Mouse (Mus musculus) hindbrain, embryonic 12.5 days (tissue): ENCODE data around the gene Tmem204. TPM values are rescaled to one million over a fixed set of nuclear protein-coding genes. Genes with fewer than 3 reads are reported as not detected.

ENCODE experiments used
- ATAC-seq: fragments of 200-750 bp; cut with Nextera tagmentation; 2 replicates; pipeline ENCODE4 v1.8.0; 2017; ENCODE audit warnings: moderate TSS enrichment; ENCODE audit not compliant: low FRiP score
- H3K27ac ChIP-seq: fragments of 300-500 bp; sonication (generic); 2 replicates; pipeline ENCODE4 v1.5.1; 2016; ENCODE audit warnings: mild to moderate bottlenecking
- H3K27me3 ChIP-seq: fragments of 300-500 bp; sonication (generic); 2 replicates; pipeline ENCODE4 v1.6.1; 2016; ENCODE audit warnings: mild to moderate bottlenecking
- H3K36me3 ChIP-seq: fragments of 300-500 bp; sonication (generic); 2 replicates; pipeline ENCODE4 v1.6.1; 2016; ENCODE audit warnings: mild to moderate bottlenecking
- H3K4me1 ChIP-seq: fragments of 300-500 bp; sonication (generic); 2 replicates; pipeline ENCODE4 v1.6.1; 2016
- H3K4me2 ChIP-seq: fragments of 300-500 bp; sonication (generic); replicated peaks from 2 replicates; pipeline ENCODE4 v1.6.1; 2016; ENCODE audit warnings: mild to moderate bottlenecking
- H3K4me3 ChIP-seq: fragments of 300-500 bp; sonication (generic); 2 replicates; pipeline ENCODE4 v1.5.1; 2016; ENCODE audit warnings: mild to moderate bottlenecking
- H3K9ac ChIP-seq: fragments of 300-500 bp; sonication (generic); 2 replicates; pipeline ENCODE4 v1.6.1; 2016; ENCODE audit warnings: mild to moderate bottlenecking, moderate library complexity
- H3K9me3 ChIP-seq: fragments of 300-500 bp; sonication (generic); replicated peaks from 2 replicates; pipeline ENCODE4 v1.6.1; 2016; ENCODE audit warnings: mild to moderate bottlenecking
- WGBS: fragments of 180-500 bp; shearing (Covaris S2); methylation state at CpG from one replicate; pipeline ENCODE4 v1.1.7; 2016; 5-methylcytosine and 5-hydroxymethylcytosine counted together
- polyA plus RNA-seq: library from polyadenylated mRNA; unstranded; fragments of >200 nt; fragmentation: Nextera tagmentation; extraction: Ambion mirVana; gene quantifications from 2 replicates; pipeline ENCODE4 v1.2.1, GENCODE M21; 2016

Tmem204 gene
- polyA plus RNA-seq, 1 experiment from 2014 or later, result 9.5 TPM

DNA sequence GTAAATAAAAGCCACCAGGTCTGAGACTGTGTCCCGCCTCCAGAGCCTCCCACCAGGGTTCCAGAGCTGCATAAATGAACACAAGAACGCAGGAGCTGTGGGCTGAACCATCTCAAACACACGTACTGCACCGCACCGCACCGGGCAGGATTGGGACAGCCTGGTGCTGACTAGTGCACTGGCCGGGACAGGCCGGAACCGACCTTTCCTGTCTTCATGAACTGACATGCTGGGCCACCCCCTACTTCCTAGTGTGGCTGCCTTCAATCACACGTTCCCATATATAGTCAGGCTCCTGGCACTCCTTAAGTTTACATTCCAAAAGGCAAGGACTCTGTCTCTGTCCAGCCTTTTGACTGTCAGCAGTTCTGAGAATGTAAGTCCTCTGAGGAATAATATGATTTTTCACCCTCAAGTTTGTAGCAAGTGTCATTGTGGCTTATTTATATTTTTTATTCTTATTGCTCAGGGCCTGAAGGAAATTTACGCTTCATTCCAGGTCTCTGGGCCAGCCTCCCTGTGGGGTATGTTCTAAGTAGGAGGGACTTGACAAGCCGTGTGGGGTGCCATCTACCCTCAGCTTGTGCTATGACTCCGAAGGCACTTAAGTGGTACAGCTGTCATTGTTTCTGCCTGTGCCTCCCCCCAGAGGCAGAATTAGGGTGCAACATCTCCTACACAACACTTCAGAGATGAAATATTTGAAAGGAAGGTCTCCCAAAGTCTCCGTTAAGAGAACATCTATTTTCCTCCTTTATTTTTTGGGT lies 1.1 kb downstream of the Tmem204 start:
- WGBS, result 77% methylated on average over 14 of the region's 14 CpGs
- Histone ChIP-seq H3K4me3 (no peak overlapping the region), H3K4me2 (no peak overlapping the region), H3K4me1 (peaks cover 7% of the 10 kb centered on the region; the same call in 1 of the 2 replicates), H3K27ac (peak overlapping the region; percentile 9; the same call in 1 of the 2 replicates), H3K27me3 (no peaks in the 10 kb centered on the region), H3K36me3 (no peaks in the 10 kb centered on the region), H3K9me3 (no peaks in the 10 kb centered on the region), H3K9ac (no peak overlapping the region)
- no peak for ATAC-seq

DNA sequence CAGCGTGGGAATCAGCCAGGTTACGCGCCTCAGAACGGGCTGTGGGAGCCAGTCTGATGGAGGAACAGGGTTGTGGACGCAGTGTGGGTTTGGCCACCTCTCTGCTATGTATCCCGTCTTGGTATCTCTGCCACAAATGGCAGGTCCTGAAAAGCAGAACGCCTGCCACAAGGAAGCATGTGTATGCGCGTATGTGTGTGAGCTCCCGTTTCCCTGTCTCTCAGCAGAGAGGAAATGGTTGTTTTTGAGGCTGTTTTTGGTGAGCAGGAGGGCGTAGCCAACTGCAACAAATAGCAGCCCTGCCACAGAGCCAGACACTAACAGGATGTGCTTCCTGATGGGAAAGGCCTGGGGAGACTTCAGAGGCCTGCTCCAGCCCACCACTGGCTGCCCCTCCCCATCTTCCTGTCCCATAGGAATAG lies 2.4 kb downstream of the Tmem204 start:
- 73% methylated on average over 11 of the region's 11 CpGs for WGBS
- Histone ChIP-seq H3K9ac (no peak overlapping the region), H3K4me2 (no peak overlapping the region), H3K27me3 (no peaks in the 10 kb centered on the region), H3K9me3 (no peaks in the 10 kb centered on the region), H3K4me3 (0 out of 2 replicates have a peak overlapping the region, but pooled peaks have one; percentile 11), H3K27ac (peak overlapping the region; percentile 37; the same call in 1 of the 2 replicates), H3K36me3 (no peaks in the 10 kb centered on the region), H3K4me1 (peaks cover 7% of the 10 kb centered on the region; the same call in 1 of the 2 replicates)
- ATAC-seq, result no peak

DNA sequence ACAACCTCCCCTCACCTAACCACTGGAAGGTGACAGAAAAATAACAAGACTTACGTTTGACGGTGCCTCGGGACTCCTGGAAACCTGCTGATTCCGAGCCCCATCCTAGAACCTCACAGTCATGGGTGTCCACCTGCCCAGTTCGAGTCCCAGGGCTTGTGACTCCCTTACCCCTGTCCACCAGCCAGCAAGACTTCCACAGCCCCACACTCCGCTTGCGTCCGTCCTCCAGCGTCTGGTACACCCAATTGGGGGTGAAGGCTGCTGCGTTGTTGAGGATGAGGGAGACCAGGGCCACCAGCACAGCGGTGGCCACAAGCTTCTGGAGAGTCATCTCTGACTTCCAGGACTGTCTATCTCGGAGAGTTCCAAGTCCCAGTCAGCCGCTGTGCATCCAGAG lies 3.2 kb downstream of the Tmem204 start:
- peak overlapping the region; percentile 32; the same call in 1 of the 2 replicates for H3K9ac ChIP-seq
- WGBS, result 91% methylated on average over 13 of the region's 13 CpGs
- no peaks in the 10 kb centered on the region for H3K9me3 ChIP-seq
- peaks cover 7% of the 10 kb centered on the region; the same call in 1 of the 2 replicates for H3K4me1 ChIP-seq
- H3K27ac ChIP-seq, result 0 out of 2 replicates have a peak overlapping the region, but pooled peaks have one; percentile 37
- no peaks in the 10 kb centered on the region for H3K27me3 ChIP-seq
- H3K36me3 ChIP-seq, result no peaks in the 10 kb centered on the region
- H3K4me3 ChIP-seq, result peak overlapping the region; percentile 11
- ATAC-seq, result no peak
- no peak overlapping the region for H3K4me2 ChIP-seq

DNA sequence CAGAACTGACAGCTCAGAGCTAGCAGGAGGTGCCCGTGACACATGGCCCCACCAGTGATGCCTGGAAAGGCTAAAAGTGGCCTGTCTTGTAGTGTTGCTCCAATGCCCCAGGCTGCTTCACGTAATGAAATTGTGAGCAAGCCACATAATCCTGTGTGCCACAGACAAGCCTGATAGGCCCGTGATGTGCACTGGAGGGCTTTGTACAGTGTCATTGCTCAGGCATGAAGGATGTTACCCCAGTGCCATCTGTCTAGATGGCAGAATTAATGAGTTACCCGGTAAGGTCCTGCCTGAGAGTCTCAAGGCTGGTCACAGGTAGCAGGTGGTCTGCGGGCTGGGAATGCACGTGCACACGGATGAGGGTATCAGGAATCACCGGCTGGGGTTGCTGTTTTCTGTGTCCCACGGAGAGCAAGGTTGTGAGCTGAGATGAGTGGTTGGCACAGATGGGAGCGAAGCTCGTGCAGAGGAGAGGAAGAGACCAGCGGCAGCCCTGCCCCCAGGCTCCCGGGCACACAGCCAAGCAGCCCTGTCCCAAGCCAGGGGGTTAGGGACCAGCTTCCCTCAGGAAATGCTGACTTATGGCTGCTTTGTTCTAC lies 5.5 kb downstream of the Tmem204 start:
- Histone ChIP-seq H3K4me2 (no peak overlapping the region; the same call in 1 of the 2 replicates), H3K9me3 (no peaks in the 10 kb centered on the region), H3K27me3 (no peaks in the 10 kb centered on the region), H3K36me3 (no peaks in the 10 kb centered on the region), H3K4me1 (peaks cover 6% of the 10 kb centered on the region; the same call in 1 of the 2 replicates), H3K4me3 (no peak overlapping the region), H3K27ac (peak overlapping the region; percentile 36), H3K9ac (no peak overlapping the region)
- ATAC-seq, result no peak
- WGBS, result 79% methylated on average over 13 of the region's 13 CpGs

DNA sequence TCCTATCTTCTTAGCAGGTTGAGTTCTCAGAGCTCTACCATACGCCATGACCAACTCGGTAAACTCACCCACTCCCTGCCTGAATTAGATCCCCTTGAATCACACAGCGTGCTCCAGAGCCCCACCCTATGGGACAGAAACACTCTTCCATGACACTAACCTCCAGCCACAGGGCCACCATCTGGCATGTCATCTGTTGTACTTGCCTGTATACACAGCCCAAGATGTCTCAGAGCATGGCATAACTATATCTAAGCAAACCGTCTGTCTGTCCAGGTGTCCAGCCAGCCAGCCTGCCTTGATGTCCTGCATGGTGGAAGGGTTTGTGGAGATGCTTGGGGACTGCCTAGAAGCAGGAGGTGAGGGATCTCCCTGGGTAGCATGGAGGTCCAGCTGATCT lies 6.5 kb downstream of the Tmem204 start:
- no peak for ATAC-seq

DNA sequence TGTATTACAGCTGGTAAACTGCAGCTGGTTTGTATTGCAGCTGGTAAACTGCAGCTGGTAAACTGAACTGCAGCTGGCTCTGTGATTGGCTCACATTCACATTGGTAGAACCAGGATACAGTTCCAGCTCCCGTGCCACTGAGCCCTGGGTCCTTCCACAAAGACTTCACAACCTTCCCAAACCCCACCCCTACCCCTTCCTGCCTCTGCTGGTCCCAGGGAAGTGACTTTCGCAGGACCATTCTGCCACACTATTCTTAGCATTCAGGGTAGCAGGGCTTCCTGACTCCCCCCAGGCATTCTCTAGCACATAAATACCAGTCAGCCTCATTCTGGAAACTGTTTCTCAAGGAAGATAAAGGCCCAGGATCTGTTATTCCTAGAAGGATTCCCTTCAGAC lies 14.7 kb downstream of the Tmem204 start:
- H3K27me3 ChIP-seq, result no peaks in the 10 kb centered on the region
- no peak overlapping the region for H3K27ac ChIP-seq
- no peak overlapping the region for H3K4me3 ChIP-seq
- no peak overlapping the region for H3K4me2 ChIP-seq
- no peak for ATAC-seq
- peaks cover 11% of the 10 kb centered on the region; the same call in 1 of the 2 replicates for H3K36me3 ChIP-seq
- WGBS, result 61% methylated on average over 2 of the region's 2 CpGs
- no peak overlapping the region for H3K9ac ChIP-seq
- no peaks in the 10 kb centered on the region for H3K4me1 ChIP-seq
- H3K9me3 ChIP-seq, result no peaks in the 10 kb centered on the region

More for the DNA sequence above, 6.5 kb downstream of the Tmem204 start:
- Histone ChIP-seq H3K27ac (no peak overlapping the region), H3K9ac (no peak overlapping the region), H3K4me2 (no peak overlapping the region), H3K4me3 (no peak overlapping the region), H3K4me1 (0 out of 2 replicates have a peak, but pooled peaks cover 5% of the 10 kb centered on the region), H3K27me3 (no peaks in the 10 kb centered on the region), H3K9me3 (no peaks in the 10 kb centered on the region), H3K36me3 (peaks cover 3% of the 10 kb centered on the region; the same call in 1 of the 2 replicates)
- WGBS, result 92% methylated on average over 4 of the region's 4 CpGs

DNA sequence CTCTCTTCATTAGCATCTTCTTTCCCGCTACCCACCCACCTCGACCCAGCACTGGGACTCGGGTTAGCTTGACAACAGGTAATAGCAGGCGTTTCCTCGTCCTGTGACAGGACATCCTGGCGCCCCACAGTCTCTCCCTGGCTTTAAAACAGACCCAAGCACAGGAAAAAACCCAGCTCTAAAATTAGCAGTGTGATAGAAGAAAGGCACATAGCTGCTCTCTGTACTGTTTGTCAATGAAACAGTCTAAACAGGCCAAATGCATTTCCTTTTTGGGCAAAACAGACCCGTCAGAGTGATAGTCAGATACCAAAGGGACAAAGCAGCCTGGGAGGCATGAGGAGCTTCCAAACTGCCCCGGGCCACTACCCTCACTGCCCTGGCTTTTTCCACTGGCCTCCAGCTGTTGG lies 15.9 kb downstream of the Tmem204 start:
- Histone ChIP-seq H3K9ac (no peak overlapping the region), H3K27me3 (no peaks in the 10 kb centered on the region), H3K4me2 (no peak overlapping the region), H3K4me3 (no peak overlapping the region), H3K36me3 (peaks cover 17% of the 10 kb centered on the region), H3K9me3 (no peaks in the 10 kb centered on the region), H3K4me1 (no peaks in the 10 kb centered on the region; the same call in 1 of the 2 replicates), H3K27ac (no peak overlapping the region)
- 77% methylated on average over 8 of the region's 8 CpGs for WGBS
- no peak for ATAC-seq

DNA sequence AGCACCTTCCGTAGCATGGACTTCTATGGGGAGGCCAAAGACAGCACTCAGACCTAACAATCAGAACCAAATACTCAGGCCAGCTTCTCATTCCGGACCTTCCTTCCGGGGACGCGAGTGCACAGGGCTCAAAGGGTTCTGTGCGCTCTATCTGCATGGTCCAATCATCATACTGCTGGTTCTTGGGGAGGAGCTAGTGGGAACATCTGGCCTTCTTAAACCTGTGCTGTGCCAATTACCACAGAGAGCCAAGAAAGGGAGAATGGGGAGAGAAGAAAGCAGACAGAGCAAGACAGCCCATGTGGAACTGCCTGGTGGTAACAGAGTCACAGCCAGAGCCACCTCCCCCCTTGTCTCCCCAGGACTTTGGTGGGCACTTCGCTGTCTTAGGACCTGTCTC lies 16.8 kb downstream of the Tmem204 start:
- no peak overlapping the region for H3K4me3 ChIP-seq
- H3K27ac ChIP-seq, result no peak overlapping the region
- WGBS, result 94% methylated on average over 7 of the region's 7 CpGs
- H3K9ac ChIP-seq, result no peak overlapping the region
- no peaks in the 10 kb centered on the region for H3K27me3 ChIP-seq
- peaks cover 18% of the 10 kb centered on the region for H3K36me3 ChIP-seq
- ATAC-seq, result no peak
- H3K9me3 ChIP-seq, result no peaks in the 10 kb centered on the region
- H3K4me1 ChIP-seq, result no peaks in the 10 kb centered on the region; the same call in 1 of the 2 replicates
- no peak overlapping the region for H3K4me2 ChIP-seq

DNA sequence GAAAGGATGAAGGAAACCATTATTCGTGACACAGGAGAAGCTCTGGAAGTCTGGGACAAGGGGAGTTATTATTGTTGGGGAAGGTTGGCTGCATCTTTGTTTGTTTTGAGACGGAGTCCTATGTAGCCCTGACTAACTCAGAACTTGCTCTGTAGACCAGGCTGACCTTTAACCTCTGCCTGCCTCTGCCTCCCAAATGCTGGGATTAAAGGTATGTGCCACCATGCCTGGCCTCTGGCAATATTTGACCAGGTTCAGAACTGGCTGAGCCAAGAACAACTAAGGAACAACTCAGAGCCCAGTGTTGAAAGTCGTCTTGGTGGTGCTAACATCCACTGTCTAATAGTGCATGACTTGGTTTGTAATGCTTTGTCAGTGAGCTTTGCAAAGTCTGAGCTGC lies 18.2 kb downstream of the Tmem204 start:
- H3K9ac ChIP-seq, result no peak overlapping the region
- no peaks in the 10 kb centered on the region; the same call in 1 of the 2 replicates for H3K4me1 ChIP-seq
- ATAC-seq, result no peak
- peaks cover 23% of the 10 kb centered on the region for H3K36me3 ChIP-seq
- H3K9me3 ChIP-seq, result no peaks in the 10 kb centered on the region
- 87% methylated on average over 3 of the region's 3 CpGs for WGBS
- H3K27me3 ChIP-seq, result no peaks in the 10 kb centered on the region
- H3K27ac ChIP-seq, result no peak overlapping the region
- no peak overlapping the region for H3K4me3 ChIP-seq
- H3K4me2 ChIP-seq, result no peak overlapping the region

DNA sequence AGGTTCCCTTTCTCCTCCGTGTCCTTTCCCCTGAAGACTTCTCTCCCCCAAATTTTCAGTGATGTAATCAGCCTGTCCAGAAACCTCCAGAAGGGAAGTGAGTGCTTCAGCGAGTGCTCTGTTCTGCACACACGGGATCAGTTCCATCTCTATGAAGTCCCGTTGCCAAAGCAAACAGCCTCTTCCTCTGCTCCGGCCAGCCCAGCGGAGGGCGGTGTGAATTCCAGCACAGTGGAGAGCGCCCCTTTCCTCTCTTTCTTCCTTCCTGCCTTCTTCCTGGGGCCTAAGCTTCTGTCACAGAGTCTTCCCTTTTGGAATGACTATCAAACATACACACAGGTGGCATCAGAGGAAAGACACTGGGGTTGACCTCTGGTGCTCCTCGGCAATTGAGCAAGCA lies 19.0 kb downstream of the Tmem204 start:
- no peak overlapping the region for H3K27ac ChIP-seq
- no peak overlapping the region for H3K9ac ChIP-seq
- no peak for ATAC-seq
- H3K4me3 ChIP-seq, result no peak overlapping the region
- H3K9me3 ChIP-seq, result no peaks in the 10 kb centered on the region
- H3K36me3 ChIP-seq, result peaks cover 30% of the 10 kb centered on the region
- no peak overlapping the region for H3K4me2 ChIP-seq
- no peaks in the 10 kb centered on the region; the same call in 1 of the 2 replicates for H3K4me1 ChIP-seq
- WGBS, result 74% methylated on average over 9 of the region's 9 CpGs
- no peaks in the 10 kb centered on the region for H3K27me3 ChIP-seq

DNA sequence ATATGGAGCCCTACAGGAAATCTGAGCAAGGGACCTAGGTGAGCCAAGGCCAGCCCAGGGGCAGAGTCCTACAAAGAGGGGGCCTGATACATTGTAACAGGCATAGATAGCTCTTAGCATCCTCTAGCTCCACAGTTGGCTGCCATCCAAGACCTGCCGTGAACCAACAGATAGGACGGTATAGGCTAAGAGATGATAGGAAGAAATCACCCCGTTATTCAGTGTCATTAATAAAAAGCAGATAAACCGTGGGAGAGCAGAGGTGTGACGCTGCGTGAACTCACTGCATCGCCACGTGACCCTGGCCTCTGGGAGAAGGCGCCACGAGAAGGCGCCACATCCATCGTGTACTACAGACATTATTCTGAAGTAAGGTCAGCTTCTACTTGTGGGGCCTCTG lies 19.5 kb downstream of the Tmem204 start:
- peaks cover 32% of the 10 kb centered on the region for H3K36me3 ChIP-seq
- no peaks in the 10 kb centered on the region for H3K27me3 ChIP-seq
- 92% methylated on average over 12 of the region's 12 CpGs for WGBS
- no peak overlapping the region for H3K4me3 ChIP-seq
- ATAC-seq, result no peak
- H3K9me3 ChIP-seq, result no peaks in the 10 kb centered on the region
- H3K27ac ChIP-seq, result no peak overlapping the region
- H3K9ac ChIP-seq, result no peak overlapping the region
- H3K4me2 ChIP-seq, result no peak overlapping the region
- H3K4me1 ChIP-seq, result no peaks in the 10 kb centered on the region; the same call in 1 of the 2 replicates

DNA sequence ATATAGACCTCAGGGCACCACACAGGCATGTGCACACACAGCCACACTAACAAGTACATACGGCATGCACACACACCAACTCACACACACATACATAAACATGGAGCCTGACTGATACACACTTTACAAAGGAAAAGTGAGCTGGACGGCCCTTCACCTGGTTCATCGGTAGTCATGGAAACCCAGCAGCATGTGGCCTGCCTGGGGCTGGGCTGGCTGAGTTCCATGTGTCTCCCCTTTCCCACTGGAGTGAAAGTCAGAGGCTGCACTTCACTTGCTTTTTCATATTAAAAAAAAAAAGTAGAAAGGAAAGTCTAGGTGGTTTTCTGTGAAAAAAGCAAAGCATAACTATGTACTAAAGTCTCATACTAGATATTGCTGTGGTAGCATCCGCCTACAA lies 20.1 kb downstream of the Tmem204 start:
- WGBS, result 83% methylated on average over 4 of the region's 4 CpGs
- H3K4me2 ChIP-seq, result no peak overlapping the region
- H3K4me3 ChIP-seq, result no peak overlapping the region
- H3K27ac ChIP-seq, result no peak overlapping the region
- peaks cover 37% of the 10 kb centered on the region for H3K36me3 ChIP-seq
- ATAC-seq, result no peak
- H3K27me3 ChIP-seq, result no peaks in the 10 kb centered on the region
- no peak overlapping the region for H3K9ac ChIP-seq
- H3K4me1 ChIP-seq, result no peaks in the 10 kb centered on the region; the same call in 1 of the 2 replicates
- no peaks in the 10 kb centered on the region for H3K9me3 ChIP-seq
